Mouse (Mus musculus): ENCODE data around the gene Ap5b1. TPM values are rescaled to one million over a fixed set of nuclear protein-coding genes. Genes with fewer than 3 reads are reported as not detected.
A peak's percentile ranks its signal among the peaks of the same experiment; 100 is the strongest.

Gene Ap5b1
- polyA plus RNA-seq, 1 experiment from 2014 or later = 3.2 TPM

- Histone ChIP-seq H3K27ac (no peak overlapping the region), H3K27me3 (peaks cover 45% of the 10 kb centered on the region), H3K4me3 (no peak overlapping the region), H3K9me3 (no peaks in the 10 kb centered on the region), H3K4me1 (no peaks in the 10 kb centered on the region; the same call in 1 of the 2 replicates), H3K36me3 (no peaks in the 10 kb centered on the region), H3K4me2 (replicated peaks) (no peak overlapping the region), H3K9ac (no peak overlapping the region)
- WGBS = 69% methylated on average over 14 of the region's 14 CpGs
- no peak for ATAC-seq (ENCODE audit: insufficient number of reproducible peaks, insufficient read depth, low FRiP score, low TSS enrichment)
These were observed 13.6 kb upstream of the Ap5b1 start for GRCm38 (mm10) chr19:5554212-5554611.

GRCm38 (mm10) chr19:5558169-5558568 lies 9.7 kb upstream of the Ap5b1 start:
- H3K9ac ChIP-seq = no peak overlapping the region
- H3K27ac ChIP-seq = no peak overlapping the region
- H3K9me3 ChIP-seq = no peaks in the 10 kb centered on the region
- H3K27me3 ChIP-seq = peaks cover 84% of the 10 kb centered on the region
- WGBS = 41% methylated on average over 7 of the region's 7 CpGs
- no peak overlapping the region for H3K4me3 ChIP-seq
- no peak for ATAC-seq (ENCODE audit: insufficient number of reproducible peaks, insufficient read depth, low FRiP score, low TSS enrichment)
- no peak overlapping the region for H3K4me2 ChIP-seq (replicated peaks)
- peaks cover 13% of the 10 kb centered on the region for H3K4me1 ChIP-seq
- H3K36me3 ChIP-seq = no peaks in the 10 kb centered on the region

- Histone ChIP-seq H3K4me3 (0 out of 2 replicates have a peak overlapping the region, but pooled peaks have one; percentile 36), H3K27ac (no peak overlapping the region), H3K36me3 (no peaks in the 10 kb centered on the region), H3K4me1 (peaks cover 13% of the 10 kb centered on the region), H3K9me3 (no peaks in the 10 kb centered on the region), H3K27me3 (peaks cover 84% of the 10 kb centered on the region), H3K4me2 (replicated peaks) (peak overlapping the region; percentile 13; the same call in 1 of the 2 replicates), H3K9ac (no peak overlapping the region)
- no peak for ATAC-seq (ENCODE audit: insufficient number of reproducible peaks, insufficient read depth, low FRiP score, low TSS enrichment)
- WGBS = 54% methylated on average over 8 of the region's 8 CpGs
These were observed 9.1 kb upstream of the Ap5b1 start for GRCm38 (mm10) chr19:5558770-5559169.

GRCm38 (mm10) chr19:5559229-5559628 lies 8.6 kb upstream of the Ap5b1 start:
- H3K9ac ChIP-seq = no peak overlapping the region
- peak overlapping the region; percentile 60; the same call in 1 of the 2 replicates for H3K4me2 ChIP-seq (replicated peaks)
- H3K4me3 ChIP-seq = peak overlapping the region; percentile 36
- H3K27ac ChIP-seq = no peak overlapping the region
- H3K4me1 ChIP-seq = peaks cover 13% of the 10 kb centered on the region
- H3K9me3 ChIP-seq = no peaks in the 10 kb centered on the region
- no peaks in the 10 kb centered on the region for H3K36me3 ChIP-seq
- peaks cover 88% of the 10 kb centered on the region for H3K27me3 ChIP-seq
- WGBS = 15% methylated on average over 8 of the region's 8 CpGs
- ATAC-seq (ENCODE audit: insufficient number of reproducible peaks, insufficient read depth, low FRiP score, low TSS enrichment) = no peak

- no peaks in the 10 kb centered on the region for H3K9me3 ChIP-seq
- H3K4me1 ChIP-seq = peaks cover 13% of the 10 kb centered on the region
- peak overlapping the region; percentile 36 for H3K4me3 ChIP-seq
- H3K27me3 ChIP-seq = peaks cover 93% of the 10 kb centered on the region
- no peak for ATAC-seq (ENCODE audit: insufficient number of reproducible peaks, insufficient read depth, low FRiP score, low TSS enrichment)
- 0 out of 2 replicates have a peak overlapping the region, but pooled peaks have one; percentile 0 for H3K9ac ChIP-seq
- peak overlapping the region; percentile 60 for H3K4me2 ChIP-seq (replicated peaks)
- H3K36me3 ChIP-seq = no peaks in the 10 kb centered on the region
- under 1% methylated on average over 69 of the region's 69 CpGs for WGBS
- H3K27ac ChIP-seq = no peak overlapping the region
These were observed 8.0 kb upstream of the Ap5b1 start for GRCm38 (mm10) chr19:5559631-5560456.

GRCm38 (mm10) chr19:5560457-5561041 lies 7.3 kb upstream of the Ap5b1 start, which contains the start of gene Ovol1:
Gene Ovol1, minus strand, starts transcription at chr19:5560646.
- H3K36me3 ChIP-seq = no peaks in the 10 kb centered on the region
- WGBS = under 1% methylated on average over 57 of the region's 57 CpGs
- H3K9me3 ChIP-seq = no peaks in the 10 kb centered on the region
- ATAC-seq (ENCODE audit: insufficient number of reproducible peaks, insufficient read depth, low FRiP score, low TSS enrichment) = no peak
- H3K9ac ChIP-seq = 0 out of 2 replicates have a peak within 1 kb of the TSS, but pooled peaks have one; percentile 0
- peak within 1 kb of the TSS; percentile 36 for H3K4me3 ChIP-seq
- H3K27me3 ChIP-seq = peaks cover 90% of the 10 kb centered on the region
- H3K27ac ChIP-seq = no peak within 1 kb of the TSS
- H3K4me2 ChIP-seq (replicated peaks) = peak within 1 kb of the TSS; percentile 60
- H3K4me1 ChIP-seq = peaks cover 13% of the 10 kb centered on the region

- no peak for ATAC-seq (ENCODE audit: insufficient number of reproducible peaks, insufficient read depth, low FRiP score, low TSS enrichment)
- H3K27me3 ChIP-seq = peaks cover 90% of the 10 kb centered on the region
- H3K27ac ChIP-seq = no peak overlapping the region
- peak overlapping the region; percentile 36; the same call in 1 of the 2 replicates for H3K4me3 ChIP-seq
- H3K36me3 ChIP-seq = no peaks in the 10 kb centered on the region
- WGBS = 16% methylated on average over 10 of the region's 10 CpGs
- 0 out of 2 replicates have a peak overlapping the region, but pooled peaks have one; percentile 0 for H3K9ac ChIP-seq
- no peaks in the 10 kb centered on the region for H3K9me3 ChIP-seq
- H3K4me1 ChIP-seq = peaks cover 13% of the 10 kb centered on the region
- peak overlapping the region; percentile 60 for H3K4me2 ChIP-seq (replicated peaks)
These were observed 6.5 kb upstream of the Ap5b1 start for GRCm38 (mm10) chr19:5561252-5561790.

GRCm38 (mm10) chr19:5561886-5562285 lies 5.9 kb upstream of the Ap5b1 start:
- no peak overlapping the region for H3K9ac ChIP-seq
- no peak overlapping the region for H3K4me2 ChIP-seq (replicated peaks)
- WGBS = 62% methylated on average over 3 of the region's 3 CpGs
- ATAC-seq (ENCODE audit: insufficient number of reproducible peaks, insufficient read depth, low FRiP score, low TSS enrichment) = no peak
- no peaks in the 10 kb centered on the region for H3K36me3 ChIP-seq
- no peaks in the 10 kb centered on the region for H3K9me3 ChIP-seq
- peaks cover 90% of the 10 kb centered on the region for H3K27me3 ChIP-seq
- H3K27ac ChIP-seq = no peak overlapping the region
- H3K4me1 ChIP-seq = peaks cover 15% of the 10 kb centered on the region
- no peak overlapping the region for H3K4me3 ChIP-seq

- Histone ChIP-seq H3K36me3 (no peaks in the 10 kb centered on the region), H3K27ac (no peak overlapping the region), H3K27me3 (peaks cover 82% of the 10 kb centered on the region), H3K9ac (no peak overlapping the region), H3K4me1 (peaks cover 20% of the 10 kb centered on the region), H3K4me3 (no peak overlapping the region), H3K4me2 (replicated peaks) (no peak overlapping the region), H3K9me3 (no peaks in the 10 kb centered on the region)
- ATAC-seq (ENCODE audit: insufficient number of reproducible peaks, insufficient read depth, low FRiP score, low TSS enrichment) = no peak
- 88% methylated on average over 10 of the region's 10 CpGs for whole genome bisulfite sequencing
These were observed 5.0 kb upstream of the Ap5b1 start for GRCm38 (mm10) chr19:5562776-5563175.

- H3K9ac ChIP-seq = no peak overlapping the region
- no peaks in the 10 kb centered on the region for H3K36me3 ChIP-seq
- ATAC-seq (ENCODE audit: insufficient number of reproducible peaks, insufficient read depth, low FRiP score, low TSS enrichment) = no peak
- 58% methylated on average over 5 of the region's 5 CpGs for WGBS
- no peak overlapping the region for H3K27ac ChIP-seq
- peaks cover 16% of the 10 kb centered on the region for H3K4me1 ChIP-seq
- no peaks in the 10 kb centered on the region for H3K9me3 ChIP-seq
- peaks cover 50% of the 10 kb centered on the region for H3K27me3 ChIP-seq
- no peak overlapping the region for H3K4me3 ChIP-seq
- no peak overlapping the region for H3K4me2 ChIP-seq (replicated peaks)
These were observed 1.5 kb upstream of the Ap5b1 start for GRCm38 (mm10) chr19:5566316-5566715.

- Histone ChIP-seq H3K4me2 (replicated peaks) (peak overlapping the region; percentile 95), H3K9me3 (no peaks in the 10 kb centered on the region), H3K27ac (peak overlapping the region; percentile 79), H3K36me3 (no peaks in the 10 kb centered on the region), H3K4me3 (peak overlapping the region; percentile 67), H3K4me1 (peaks cover 16% of the 10 kb centered on the region), H3K9ac (peak overlapping the region; percentile 63), H3K27me3 (peaks cover 42% of the 10 kb centered on the region)
- 2% methylated on average over 26 of the region's 26 CpGs for WGBS
- ATAC-seq (ENCODE audit: insufficient number of reproducible peaks, insufficient read depth, low FRiP score, low TSS enrichment) = peak; percentile 25; the same call in 1 of the 2 replicates
These were observed 668 bp upstream of the Ap5b1 start for GRCm38 (mm10) chr19:5567180-5567533.
